16 mouse cellular contexts compared by ENCODE assay signal in genomic region chr14:102868160-102868559, GRCm38 (mm10).
"Had no signal": no experiment of that assay in that cellular context is flagged by ENCODE, and none has a peak within 500 bp of the region (broad histone marks: within the 10 kb centered on the region; RNA-seq: fewer than 3 reads in every experiment).

No protein-coding gene starts in this region.

- H3K9me3 ChIP-seq: neural tube, embryonic 12.5 days; neural tube, embryonic 13.5 days; stomach, embryonic 15.5 days had no signal

- H3K27me3 ChIP-seq: neural tube, embryonic 12.5 days; neural tube, embryonic 13.5 days; stomach, embryonic 15.5 days had no signal

- DNase-seq: retina, postnatal 1 day; right cerebral cortex, adult 18-20 months; right cerebral cortex, postnatal 14 days; right cerebral cortex, postnatal 25 days; right cerebral cortex, postnatal 4 days; spleen, adult 18-20 months; thymus, adult 18-20 months; thymus, adult 2 months; thymus, postnatal 14 days; thymus, postnatal 25 days; thymus, postnatal 36 days; thymus, postnatal 4 days had no signal

- H3K36me3 ChIP-seq: neural tube, embryonic 12.5 days; neural tube, embryonic 13.5 days; stomach, embryonic 15.5 days had no signal

- H3K9ac ChIP-seq: neural tube, embryonic 12.5 days; neural tube, embryonic 13.5 days; stomach, embryonic 15.5 days had no signal

- H3K27ac ChIP-seq: neural tube, embryonic 12.5 days; neural tube, embryonic 13.5 days; stomach, embryonic 15.5 days; stomach, postnatal 0 days had no signal

- H3K4me1 ChIP-seq: neural tube, embryonic 12.5 days; neural tube, embryonic 13.5 days; stomach, embryonic 15.5 days had no signal

- H3K4me3 ChIP-seq: neural tube, embryonic 12.5 days; neural tube, embryonic 13.5 days; stomach, embryonic 15.5 days had no signal

- H3K4me2 ChIP-seq: neural tube, embryonic 12.5 days; neural tube, embryonic 13.5 days; stomach, embryonic 15.5 days had no signal
